Mouse (Mus musculus): ENCODE measurements around the gene Kdm4a.

GRCm38 (mm10) chr4:118116098-118116497 lies 63.7 kb downstream of the Kdm4a start:
- TF ChIP-seq CTCF (conservative IDR thresholded peaks at IDR 0.05; ENCODE audit: insufficient read depth, insufficient read length, low read depth, low read length) (no peak), POLR2A (IDR thresholded peaks at IDR 0.05; ENCODE audit: low read depth, low read length) (no peak)
